ENCODE assay signal across 9 mouse cellular contexts in genomic region chr17:88791440-88792152, GRCm38 (mm10). TPM values are rescaled to one million over a fixed set of nuclear protein-coding genes. Genes with fewer than 3 reads are reported as not detected.
DNase-seq lines count a peak whose midpoint lies in the region; ATAC-seq and TF ChIP-seq lines count a peak whose summit lies in the region.
"Had no signal": no experiment of that assay in that cellular context is flagged by ENCODE, and none has a peak within 500 bp of the region (broad histone marks: within the 10 kb centered on the region; RNA-seq: fewer than 3 reads in every experiment).

Gene Lhcgr, minus strand, starts transcription at chr17:88791990.

- H3K36me3 ChIP-seq in lung, embryonic 14.5 days (ENCODE audit: insufficient read depth): no peaks in the 10 kb centered on the region
- H3K36me3 ChIP-seq in embryonic facial prominence, embryonic 15.5 days: no peaks in the 10 kb centered on the region
- no peaks in the 10 kb centered on the region for H3K36me3 ChIP-seq in hindbrain, postnatal 0 days (ENCODE audit: insufficient read depth, low read length)
- H3K36me3 ChIP-seq in neural tube, embryonic 12.5 days: no peaks in the 10 kb centered on the region

- H3K4me1 ChIP-seq in lung, embryonic 14.5 days (ENCODE audit: insufficient read depth): peaks cover 5% of the 10 kb centered on the region; the same call in 1 of the 2 replicates
- H3K4me1 ChIP-seq in embryonic facial prominence, embryonic 15.5 days: peaks cover 7% of the 10 kb centered on the region; the same call in 1 of the 2 replicates
- no peaks in the 10 kb centered on the region; the same call in 1 of the 2 replicates for H3K4me1 ChIP-seq in hindbrain, postnatal 0 days (ENCODE audit: insufficient read depth, low read length)
- peaks cover 11% of the 10 kb centered on the region for H3K4me1 ChIP-seq in neural tube, embryonic 12.5 days

- peak; percentile 61 for DNase-seq in lung, embryonic 14.5 days
- DNase-seq in lung, postnatal 36 days: no peak
- no peak for DNase-seq in hindbrain, postnatal 0 days (ENCODE audit: low spot score)
- DNase-seq in left cerebral cortex, adult 8-10 months (ENCODE audit: low spot score in 2 of 2): no peak
- DNase-seq in urinary bladder, adult 18-20 months (ENCODE audit: low spot score in 2 of 2): no peak
- no peak for DNase-seq in layer of hippocampus, adult 8-10 months (ENCODE audit: low spot score in 2 of 2)

- H3K27ac ChIP-seq in lung, embryonic 14.5 days (ENCODE audit: low read depth): no peak within 1 kb of the TSS
- no peak within 1 kb of the TSS for H3K27ac ChIP-seq in embryonic facial prominence, embryonic 15.5 days (replicated peaks)
- no peak within 1 kb of the TSS for H3K27ac ChIP-seq in hindbrain, postnatal 0 days
- H3K27ac ChIP-seq in neural tube, embryonic 12.5 days: no peak within 1 kb of the TSS
- H3K27ac ChIP-seq: macrophage had no signal

- peak within 1 kb of the TSS; percentile 53 for H3K4me2 ChIP-seq in lung, embryonic 14.5 days
- H3K4me2 ChIP-seq in embryonic facial prominence, embryonic 15.5 days (replicated peaks): peak within 1 kb of the TSS; percentile 44
- peak within 1 kb of the TSS; percentile 52 for H3K4me2 ChIP-seq in hindbrain, postnatal 0 days (ENCODE audit: low read depth, low read length)
- peak within 1 kb of the TSS; percentile 57 for H3K4me2 ChIP-seq in neural tube, embryonic 12.5 days (replicated peaks)

- 18% methylated on average over 31 of the region's 31 CpGs for WGBS in lung, embryonic 14.5 days
- WGBS in embryonic facial prominence, embryonic 15.5 days: 23% methylated on average over 31 of the region's 31 CpGs
- 34% methylated on average over 30 of the region's 31 CpGs for WGBS in hindbrain, postnatal 0 days
- 21% methylated on average over 31 of the region's 31 CpGs for WGBS in neural tube, embryonic 12.5 days

- H3K9ac ChIP-seq in lung, embryonic 14.5 days: 0 out of 2 replicates have a peak within 1 kb of the TSS, but pooled peaks have one; percentile 15
- no peak within 1 kb of the TSS for H3K9ac ChIP-seq in embryonic facial prominence, embryonic 15.5 days
- peak within 1 kb of the TSS; percentile 28 for H3K9ac ChIP-seq in hindbrain, postnatal 0 days (replicated peaks; ENCODE audit: low read length)
- 0 out of 2 replicates have a peak within 1 kb of the TSS, but pooled peaks have one; percentile 10 for H3K9ac ChIP-seq in neural tube, embryonic 12.5 days

- H3K4me3 ChIP-seq in lung, embryonic 14.5 days (ENCODE audit: low read depth, low read length): peak within 1 kb of the TSS; percentile 14; the same call in 1 of the 2 replicates
- H3K4me3 ChIP-seq in embryonic facial prominence, embryonic 15.5 days (replicated peaks): peak within 1 kb of the TSS; percentile 16; the same call in 1 of the 2 replicates
- peak within 1 kb of the TSS; percentile 10; the same call in 1 of the 2 replicates for H3K4me3 ChIP-seq in hindbrain, postnatal 0 days (ENCODE audit: low read length)
- H3K4me3 ChIP-seq in neural tube, embryonic 12.5 days: peak within 1 kb of the TSS; percentile 15

- TF ChIP-seq CTCF in lung, embryonic 14.5 days (IDR thresholded peaks at IDR 0.05; ENCODE audit: low read depth): no peak
- TF ChIP-seq CTCF in hindbrain, postnatal 0 days (IDR thresholded peaks at IDR 0.05; ENCODE audit: low read depth): no peak

- H3K27me3 ChIP-seq in lung, embryonic 14.5 days (ENCODE audit: insufficient read depth, low read length): peaks cover 6% of the 10 kb centered on the region; the same call in 1 of the 2 replicates
- 0 out of 2 replicates have a peak, but pooled peaks cover 6% of the 10 kb centered on the region for H3K27me3 ChIP-seq in embryonic facial prominence, embryonic 15.5 days
- H3K27me3 ChIP-seq in hindbrain, postnatal 0 days (ENCODE audit: insufficient read depth, low read length): no peaks in the 10 kb centered on the region
- H3K27me3 ChIP-seq in neural tube, embryonic 12.5 days (replicated peaks): no peaks in the 10 kb centered on the region

- H3K9me3 ChIP-seq in lung, embryonic 14.5 days (ENCODE audit: low read depth, low read length): no peaks in the 10 kb centered on the region
- H3K9me3 ChIP-seq in embryonic facial prominence, embryonic 15.5 days (replicated peaks): no peaks in the 10 kb centered on the region
- no peaks in the 10 kb centered on the region for H3K9me3 ChIP-seq in hindbrain, postnatal 0 days (ENCODE audit: low read length)
- H3K9me3 ChIP-seq in neural tube, embryonic 12.5 days: no peaks in the 10 kb centered on the region

- ATAC-seq in lung, embryonic 14.5 days (ENCODE audit: insufficient read depth): peak; percentile 92
- peak; percentile 72 for ATAC-seq in embryonic facial prominence, embryonic 15.5 days (ENCODE audit: insufficient number of reproducible peaks, low FRiP score, low TSS enrichment, low read depth)
- ATAC-seq in hindbrain, postnatal 0 days: peak; percentile 75
- ATAC-seq in neural tube, embryonic 12.5 days (ENCODE audit: low FRiP score, low read depth): peak; percentile 75

RNA-seq across cellular contexts. Expression of gene Lhcgr, which starts in this region (rescaled TPM):
- polyA plus RNA-seq in lung, embryonic 14.5 days (2014; fragmentation: Nextera tagmentation; extraction: Ambion mirVana): 0.31 and 0.61 TPM in 2 replicates
- polyA plus RNA-seq in embryonic facial prominence, embryonic 15.5 days (2015; fragmentation: Nextera tagmentation; extraction: Ambion mirVana): 0.08 TPM in 1 of 2 replicates, not detected in the other
- total RNA-seq in hindbrain, postnatal 0 days (2014; rRNA removed): 0.40 and 0.89 TPM in 2 replicates
- 1.5 and 1.8 TPM in 2 replicates for polyA plus RNA-seq in hindbrain, postnatal 0 days (2015; fragmentation: Nextera tagmentation; extraction: Ambion mirVana)
- polyA plus RNA-seq in neural tube, embryonic 12.5 days (2016; fragmentation: Nextera tagmentation; extraction: Ambion mirVana): 0.70 and 1.2 TPM in 2 replicates
- under 1 TPM; 0.13 to 0.94 (median 0.46) TPM for total RNA-seq in left cerebral cortex, adult 8-10 months (2022)
- total RNA-seq in layer of hippocampus, adult 8-10 months (2022): under 1 TPM in 3 of 4 experiments, not detected in 1; 0.08 to 0.45 (median 0.19) TPM
- polyA plus RNA-seq: macrophage had no signal

Comparison
In these comparisons a context has a peak if more than half of its experiments do, and no peak if none do; other contexts are left out.
1. Peak in DNase-seq, ATAC-seq, H3K4me3 ChIP-seq, H3K9ac ChIP-seq and H3K4me2 ChIP-seq in lung, embryonic 14.5 days; RNA of the gene not detected or under 1 TPM.
2. Peak in ATAC-seq, H3K4me3 ChIP-seq and H3K4me2 ChIP-seq in embryonic facial prominence, embryonic 15.5 days; RNA of the gene not detected or under 1 TPM.